Mouse (Mus musculus): ENCODE results near the gene Rsbn1l. TPM values are rescaled to one million over a fixed set of nuclear protein-coding genes. Genes with fewer than 3 reads are reported as not detected.

Rsbn1l gene
- polyA plus RNA-seq (2014; fragmentation: Illumina TruSeq; extraction: RNeasy Lipid Tissue Mini Kit (QIAGEN cat#74804)): 71.0 TPM

DNA sequence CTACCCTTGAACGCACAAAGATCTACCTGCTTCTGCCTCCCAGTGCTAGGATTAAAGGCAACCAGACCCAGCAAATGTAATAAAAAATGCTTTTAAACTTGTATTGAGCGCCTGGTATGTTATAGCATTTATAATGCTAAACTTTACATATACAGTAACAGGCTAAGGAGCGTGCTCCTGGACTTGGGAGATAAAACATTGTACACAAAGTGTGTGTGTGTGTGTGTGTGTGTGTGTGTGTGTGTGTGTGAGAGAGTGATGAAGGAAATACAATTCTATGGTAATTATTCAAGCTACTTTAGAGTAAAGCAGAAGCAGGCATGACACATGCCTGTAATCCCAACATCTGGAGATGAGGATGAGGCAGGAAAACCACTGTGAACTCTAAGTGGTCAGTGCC is at the start of gene Rsbn1l:
Gene Rsbn1l, minus strand, starts transcription at position 101 of the 400 bp plus-strand sequence.

DNA sequence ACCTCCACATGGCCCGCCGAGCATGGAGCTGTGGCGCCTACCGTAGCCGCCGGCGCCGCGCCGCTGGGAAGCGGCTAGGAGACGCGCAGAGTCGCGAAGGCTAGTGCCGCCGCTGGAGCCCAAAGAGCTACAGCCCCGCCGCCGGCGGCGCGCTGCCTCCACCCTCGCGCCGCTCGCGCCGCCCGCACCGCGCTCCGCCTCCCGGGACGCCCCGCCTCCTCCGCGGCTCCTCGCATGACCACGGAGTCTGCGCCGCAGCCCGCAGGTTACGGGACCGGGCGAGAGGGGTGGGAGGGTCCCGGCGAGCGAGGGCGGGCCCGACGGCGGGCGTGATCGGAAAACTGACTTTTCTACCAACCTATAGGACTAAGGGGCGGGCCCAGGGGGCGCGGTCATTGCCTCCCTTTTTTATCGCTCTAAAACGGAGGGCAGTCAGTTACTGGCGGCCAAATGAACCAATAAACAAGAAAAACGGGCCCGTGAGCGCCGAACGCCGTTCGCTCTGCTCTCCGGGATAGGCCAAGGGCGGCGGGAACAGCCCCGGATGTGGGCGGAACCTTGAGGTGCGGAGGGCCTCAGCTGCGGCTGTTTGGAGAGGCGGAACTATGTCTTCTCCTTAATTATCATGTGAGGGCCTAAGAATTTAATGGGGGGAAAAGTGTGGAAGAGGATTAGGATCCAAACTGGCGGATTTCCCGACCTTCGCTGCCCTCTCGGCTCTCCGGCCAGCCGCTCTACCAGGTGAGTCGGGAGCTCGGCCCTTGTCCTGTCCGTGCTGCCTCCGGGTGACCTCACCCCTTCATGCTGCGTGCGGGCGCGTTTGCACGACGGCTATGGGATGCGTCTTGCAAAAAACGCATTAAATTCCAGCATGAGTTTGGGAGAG is 74.0 kb downstream of the Rsbn1l start, which contains the start of the genes Phtf2 and Tmem60:
Gene Phtf2, minus strand, starts transcription at position 210 of the 886 bp plus-strand sequence.
Gene Tmem60, plus strand, starts transcription at position 277 of the 886 bp plus-strand sequence.

Other genes starting within 250 kb of the Rsbn1l start
- 32.1 TPM for gene Phtf2, start 74.3 kb downstream of the Rsbn1l start, polyA plus RNA-seq (2014; fragmentation: Illumina TruSeq; extraction: RNeasy Lipid Tissue Mini Kit (QIAGEN cat#74804))
- 38.5 TPM for gene Tmem60, start 74.2 kb downstream of the Rsbn1l start, polyA plus RNA-seq (2014; fragmentation: Illumina TruSeq; extraction: RNeasy Lipid Tissue Mini Kit (QIAGEN cat#74804))
- 154 TPM for gene Ptpn12, start 99.5 kb upstream of the Rsbn1l start, polyA plus RNA-seq (2014; fragmentation: Illumina TruSeq; extraction: RNeasy Lipid Tissue Mini Kit (QIAGEN cat#74804))
- 8.0 TPM for gene Gsap, start 229.9 kb upstream of the Rsbn1l start, polyA plus RNA-seq (2014; fragmentation: Illumina TruSeq; extraction: RNeasy Lipid Tissue Mini Kit (QIAGEN cat#74804))

Measured in ovary, adult 10 weeks (tissue).